Mouse (Mus musculus) myocyte (in vitro differentiated cells): ENCODE results near the gene Ifnl3. TPM values are rescaled to one million over a fixed set of nuclear protein-coding genes. Genes with fewer than 3 reads are reported as not detected.

ENCODE experiments used
- H3K27me3 ChIP-seq: one replicate; pipeline ENCODE4 v1.6.1; 2011; ENCODE audit not compliant: control insufficient read depth, insufficient read depth, insufficient read length
- H3K36me3 ChIP-seq: one replicate; pipeline ENCODE4 v1.6.1; 2011; ENCODE audit not compliant: control insufficient read depth, insufficient read depth
- H3K4me2 ChIP-seq: one replicate; pipeline ENCODE4 v1.6.1; 2011; ENCODE audit warnings: low read depth, control low read depth
- H3K4me3 ChIP-seq: one replicate; pipeline ENCODE4 v1.5.1; 2011; ENCODE audit warnings: mild to moderate bottlenecking, control low read depth, moderate library complexity
- H3K79me2 ChIP-seq: one replicate; pipeline ENCODE4 v1.6.1; 2011; ENCODE audit not compliant: control insufficient read depth, insufficient read depth
- H3ac ChIP-seq: one replicate; pipeline ENCODE4 v1.6.1; 2011; ENCODE audit not compliant: control insufficient read depth, insufficient read length
- CEBPB ChIP-seq: IDR thresholded peaks from 2 replicates; pipeline ENCODE4 v1.6.1; 2011; ENCODE audit warnings: mild to moderate bottlenecking, moderate library complexity; ENCODE audit not compliant: poor library complexity, insufficient read depth, severe bottlenecking
- E2F4 ChIP-seq: IDR thresholded peaks from one replicate; pipeline ENCODE4 v1.6.1; 2011; ENCODE audit warnings: mild to moderate bottlenecking, control low read depth, moderate library complexity; ENCODE audit not compliant: insufficient read depth
- MAX ChIP-seq: IDR thresholded peaks from one replicate; pipeline ENCODE4 v1.6.1; 2011; ENCODE audit warnings: low read depth, mild to moderate bottlenecking, control low read depth
- MYOD1 ChIP-seq, 3 experiments: IDR thresholded peaks; one replicate each; pipeline ENCODE4 v1.6.1; 2011; ENCODE audit warnings: control low read depth in 2 of 3, low read depth in 2 of 3, mild to moderate bottlenecking in 2 of 3, moderate library complexity in 1 of 3; ENCODE audit not compliant: insufficient read length in 2 of 3, control insufficient read depth in 1 of 3
- MYOG ChIP-seq, 3 experiments: IDR thresholded peaks; one replicate each; pipeline ENCODE4 v1.6.1; 2011; ENCODE audit warnings: control low read depth in 2 of 3, low read depth in 2 of 3, mild to moderate bottlenecking in 2 of 3; ENCODE audit not compliant: insufficient read length in 2 of 3, control insufficient read depth in 1 of 3, insufficient read depth in 1 of 3
- POLR2A ChIP-seq: IDR thresholded peaks from one replicate; pipeline ENCODE4 v1.6.1; 2011; ENCODE audit warnings: low read depth, mild to moderate bottlenecking, control low read depth, moderate library complexity; ENCODE audit not compliant: insufficient read length
- POLR2AphosphoS2 ChIP-seq: IDR thresholded peaks from one replicate; pipeline ENCODE4 v1.6.1; 2011; ENCODE audit warnings: low read depth, control low read depth; ENCODE audit not compliant: insufficient read length
- REST ChIP-seq: IDR thresholded peaks from one replicate; pipeline ENCODE4 v1.6.1; 2011; ENCODE audit warnings: mild to moderate bottlenecking, control low read depth, moderate library complexity; ENCODE audit not compliant: insufficient read depth, insufficient read length
- SRF ChIP-seq: IDR thresholded peaks from one replicate; pipeline ENCODE4 v1.6.1; 2011; ENCODE audit warnings: low read depth; ENCODE audit not compliant: control insufficient read depth, insufficient read length
- TCF12 ChIP-seq: IDR thresholded peaks from one replicate; pipeline ENCODE4 v1.6.1; 2011; ENCODE audit warnings: mild to moderate bottlenecking, control low read depth; ENCODE audit not compliant: poor library complexity, insufficient read depth, severe bottlenecking
- TCF3 ChIP-seq: IDR thresholded peaks from one replicate; pipeline ENCODE4 v1.6.1; 2011; ENCODE audit warnings: low read depth, control low read depth; ENCODE audit not compliant: insufficient read length
- USF1 ChIP-seq: IDR thresholded peaks from one replicate; pipeline ENCODE4 v1.6.1; 2011; ENCODE audit warnings: low read depth, mild to moderate bottlenecking, control low read depth, moderate library complexity
- polyA plus RNA-seq: library from polyadenylated mRNA; unstranded; fragments of >200 nt; fragmentation: generic; extraction: Trizol; gene quantifications from one replicate; pipeline ENCODE4 v1.2.1, GENCODE M21; 2012; ENCODE audit warnings: missing spikeins

Ifnl3 gene
- polyA plus RNA-seq, 1 experiment = not detected

DNA sequence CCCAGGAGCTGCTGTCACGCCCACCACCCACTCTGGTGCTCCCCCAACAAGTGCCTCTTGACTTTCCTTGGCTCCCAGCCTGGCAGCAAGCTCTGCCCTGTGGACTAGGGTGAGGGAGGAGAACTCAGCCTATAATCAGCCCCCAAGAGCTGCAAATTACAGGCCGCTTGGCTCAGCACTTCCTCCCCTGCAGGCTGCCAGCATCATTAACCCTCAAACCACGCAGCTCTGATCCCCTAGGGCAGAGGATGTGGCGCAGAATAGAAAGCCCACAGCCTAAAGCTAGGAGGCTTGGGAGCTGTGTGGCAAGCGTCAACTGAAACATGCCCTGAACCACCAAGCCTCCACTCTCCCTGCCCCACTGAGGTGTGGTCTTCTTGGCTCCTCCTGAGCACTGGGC, 42.8 kb downstream of the Ifnl3 start:
- Histone ChIP-seq H3ac (no peak overlapping the region), H3K27me3 (no peaks in the 10 kb centered on the region), H3K36me3 (no peaks in the 10 kb centered on the region), H3K4me3 (no peak overlapping the region), H3K4me2 (no peak overlapping the region), H3K79me2 (no peaks in the 10 kb centered on the region)
- TF ChIP-seq E2F4 (no peak), TCF3 (no peak)

DNA sequence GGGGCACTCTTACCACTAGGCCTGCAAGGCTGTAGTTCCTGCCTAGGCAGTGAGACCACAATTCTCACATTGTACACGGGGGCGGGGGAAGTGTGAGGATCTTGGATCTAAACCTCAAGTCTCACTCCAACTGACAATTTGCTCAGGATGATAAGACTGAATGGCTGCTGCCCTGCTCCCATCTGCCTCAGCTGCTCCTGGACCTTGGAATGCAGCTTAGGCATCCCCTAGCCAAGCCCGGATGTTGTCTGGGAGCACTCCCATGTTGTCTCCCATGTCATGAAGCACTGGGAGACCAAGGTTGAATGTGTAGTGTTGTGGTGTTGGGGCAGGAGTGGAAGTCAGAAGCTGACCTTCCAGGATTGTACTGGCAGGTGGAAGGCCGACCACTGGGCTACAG, 44.9 kb downstream of the Ifnl3 start:
- no peaks in the 10 kb centered on the region for H3K79me2 ChIP-seq
- H3K36me3 ChIP-seq = no peaks in the 10 kb centered on the region
- H3K27me3 ChIP-seq = no peaks in the 10 kb centered on the region
- no peak overlapping the region for H3ac ChIP-seq
- no peak for TF ChIP-seq SRF
- TF ChIP-seq TCF12 = no peak
- TF ChIP-seq REST = no peak
- peak in 2 of 3 experiments; percentile 56 to 64 for TF ChIP-seq MYOD1 (IDR thresholded peaks at IDR 0.05; ENCODE audit: control insufficient read depth in 1 of 3, insufficient read length in 2 of 3, low read depth in 2 of 3)
- TF ChIP-seq MYOG (IDR thresholded peaks at IDR 0.05; ENCODE audit: control insufficient read depth in 1 of 3, insufficient read depth in 1 of 3, insufficient read length in 2 of 3, low read depth in 2 of 3) = peak; percentile 7 to 80 (median 48)
- no peak overlapping the region for H3K4me2 ChIP-seq
- H3K4me3 ChIP-seq = no peak overlapping the region

DNA sequence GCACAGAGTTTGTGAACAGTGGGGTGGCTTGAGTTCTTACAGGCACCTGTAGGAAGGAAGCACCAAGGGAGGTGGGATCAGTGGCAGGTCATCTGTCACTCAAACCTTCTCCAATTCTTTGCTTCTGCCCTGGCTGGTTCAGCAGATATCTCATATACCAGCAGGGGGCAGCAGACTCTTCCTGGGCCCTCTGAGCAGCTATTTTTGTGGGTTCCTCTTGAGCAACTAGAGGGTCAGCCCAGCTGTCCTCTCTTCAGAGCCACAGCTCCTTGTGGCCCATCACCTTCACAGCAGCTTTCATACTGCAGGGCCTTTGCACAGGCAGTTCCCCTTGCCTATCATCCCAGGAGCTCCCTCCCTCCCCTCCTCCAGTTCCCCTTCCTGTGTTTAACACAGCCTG, 45.6 kb downstream of the Ifnl3 start:
- Histone ChIP-seq H3ac (no peak overlapping the region), H3K36me3 (no peaks in the 10 kb centered on the region), H3K27me3 (no peaks in the 10 kb centered on the region), H3K4me2 (no peak overlapping the region), H3K79me2 (peaks cover 2% of the 10 kb centered on the region), H3K4me3 (no peak overlapping the region)
- TF ChIP-seq MYOG (IDR thresholded peaks at IDR 0.05; ENCODE audit: control insufficient read depth in 1 of 3, insufficient read depth in 1 of 3, insufficient read length in 2 of 3, low read depth in 2 of 3) = peak; percentile 19 to 76 (median 28)
- no peak for TF ChIP-seq POLR2A
- TF ChIP-seq SRF = no peak
- TF ChIP-seq MYOD1 (IDR thresholded peaks at IDR 0.05; ENCODE audit: control insufficient read depth in 1 of 3, insufficient read length in 2 of 3, low read depth in 2 of 3) = peak in 2 of 3 experiments; percentile 18 to 52

DNA sequence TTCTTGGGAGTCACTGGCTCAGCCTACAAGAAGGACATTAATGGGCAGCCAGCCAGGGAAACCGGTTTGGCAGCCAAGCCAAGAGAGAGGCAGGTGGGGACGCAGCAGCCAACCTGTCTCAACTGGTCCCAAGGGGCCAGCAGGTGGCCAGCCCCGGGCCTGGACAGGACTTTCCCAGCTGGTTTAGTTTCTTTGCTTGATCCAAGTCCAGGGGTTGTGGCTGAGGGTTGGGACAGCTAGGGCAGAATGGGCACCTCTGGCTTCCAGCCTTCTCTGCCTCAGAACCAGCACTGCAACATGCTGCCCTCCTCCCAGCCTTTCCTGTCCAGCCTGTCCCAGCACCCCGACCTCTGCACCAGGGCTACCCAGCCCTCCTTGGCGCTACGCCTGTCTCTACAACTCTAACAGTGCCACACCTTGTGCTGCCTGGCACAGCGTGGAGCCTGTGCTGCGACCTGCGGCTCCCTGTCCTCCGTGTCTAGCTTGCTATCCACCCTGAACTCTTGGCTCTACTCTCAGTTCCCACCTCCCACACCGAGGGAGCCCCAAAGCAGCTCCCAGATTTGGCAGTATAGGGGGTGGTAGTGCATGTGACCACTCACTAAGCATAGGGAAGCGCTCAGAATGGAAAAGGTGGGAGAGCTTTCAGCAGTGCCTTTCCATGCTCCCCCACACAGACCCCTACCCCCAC, 47.8 kb downstream of the Ifnl3 start:
- no peaks in the 10 kb centered on the region for H3K27me3 ChIP-seq
- no peak overlapping the region for H3ac ChIP-seq
- H3K79me2 ChIP-seq = peaks cover 22% of the 10 kb centered on the region
- H3K36me3 ChIP-seq = no peaks in the 10 kb centered on the region
- TF ChIP-seq E2F4 (no peak), MYOD1 (IDR thresholded peaks at IDR 0.05; ENCODE audit: control insufficient read depth in 1 of 3, insufficient read length in 2 of 3, low read depth in 2 of 3) (peak in 2 of 3 experiments; percentile 44 to 61), MYOG (IDR thresholded peaks at IDR 0.05; ENCODE audit: control insufficient read depth in 1 of 3, insufficient read depth in 1 of 3, insufficient read length in 2 of 3, low read depth in 2 of 3) (peak in 1 of 3 experiments; percentile 47)
- H3K4me3 ChIP-seq = no peak overlapping the region
- H3K4me2 ChIP-seq = no peak overlapping the region

DNA sequence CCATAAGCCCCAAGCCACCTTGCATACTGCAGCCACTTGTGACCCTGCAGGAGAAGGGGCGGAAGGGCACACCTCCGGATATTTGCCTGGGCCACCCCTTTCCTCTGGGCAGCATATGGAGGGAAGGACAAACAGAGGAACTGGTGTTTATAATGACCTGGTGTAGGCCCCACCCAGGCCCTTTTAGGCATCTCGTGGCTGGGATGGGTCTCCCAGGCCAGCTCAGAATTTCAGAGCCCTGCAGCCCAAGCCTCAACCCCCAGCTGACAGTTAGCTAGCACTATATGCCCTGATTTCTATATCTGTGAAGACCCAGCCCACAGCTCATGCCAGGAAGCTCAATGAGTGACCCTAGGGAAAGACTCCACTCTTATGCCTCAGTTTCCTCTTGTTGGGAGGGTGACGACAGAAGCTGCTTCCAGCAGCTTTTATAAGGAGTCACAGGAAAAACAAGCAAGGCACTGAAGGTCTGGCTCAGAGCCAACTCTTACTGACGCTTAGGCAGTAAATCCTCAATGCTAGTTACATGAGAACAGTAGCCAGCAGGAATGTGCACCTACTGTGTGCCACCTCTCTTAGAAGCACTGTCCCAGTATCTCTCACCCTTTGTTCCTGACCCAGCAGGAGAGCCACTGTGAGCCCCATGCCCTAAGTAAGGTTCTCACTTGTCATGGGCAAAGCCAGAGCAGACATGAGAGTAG, 48.5 kb downstream of the Ifnl3 start:
- TF ChIP-seq CEBPB (no peak), SRF (no peak), USF1 (no peak), REST (no peak), MYOG (IDR thresholded peaks at IDR 0.05; ENCODE audit: control insufficient read depth in 1 of 3, insufficient read depth in 1 of 3, insufficient read length in 2 of 3, low read depth in 2 of 3) (no peak), POLR2A (no peak), MYOD1 (IDR thresholded peaks at IDR 0.05; ENCODE audit: control insufficient read depth in 1 of 3, insufficient read length in 2 of 3, low read depth in 2 of 3) (no peak), MAX (no peak), TCF12 (no peak), E2F4 (no peak), POLR2AphosphoS2 (no peak), TCF3 (no peak)
- Histone ChIP-seq H3K4me2 (no peak overlapping the region), H3K36me3 (no peaks in the 10 kb centered on the region), H3K79me2 (peaks cover 26% of the 10 kb centered on the region), H3ac (no peak overlapping the region), H3K4me3 (no peak overlapping the region), H3K27me3 (no peaks in the 10 kb centered on the region)
